Mouse (Mus musculus) naive thymus-derived CD4-positive, alpha-beta T cell, adult 2 months (primary cell): ENCODE data around the gene Abcd3.

Source experiments
- DNase-seq: peaks from one replicate; pipeline ENCODE4 v3.0.0-alpha.2; 2011; ENCODE audit warnings: low read depth

Gene Abcd3

DNA sequence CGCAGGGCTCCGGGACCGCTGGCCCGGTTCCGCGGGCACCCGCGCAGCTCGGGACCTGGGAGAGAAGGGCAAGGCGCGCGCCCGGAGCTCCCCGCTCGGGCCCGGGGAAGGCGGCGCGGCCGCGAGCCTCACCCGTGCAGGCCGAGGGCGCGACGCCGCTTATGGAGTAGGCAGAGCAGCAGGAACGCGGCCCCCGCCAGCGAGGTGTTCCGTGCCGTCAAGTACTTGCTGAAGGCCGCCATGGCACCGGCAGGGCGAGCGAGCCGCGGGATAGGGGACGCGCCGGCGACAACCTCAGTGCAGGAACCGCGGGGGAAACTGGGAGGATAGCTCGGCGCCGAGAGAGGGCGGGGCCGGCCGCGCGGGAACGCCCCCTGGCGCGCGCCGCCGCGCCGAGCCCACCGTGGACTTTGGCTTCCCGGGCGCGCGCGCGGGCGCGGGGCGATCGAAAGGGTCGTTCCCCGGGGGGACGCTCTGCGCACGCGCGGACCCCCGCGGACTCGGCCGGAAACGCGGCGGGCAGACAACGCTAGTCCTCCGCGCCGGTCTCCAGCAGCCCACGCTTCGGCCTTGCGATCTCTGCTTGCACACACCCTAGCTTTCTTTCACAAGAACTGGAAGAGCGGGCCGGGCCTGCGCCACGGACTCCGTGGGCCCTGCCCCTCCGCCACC lies at the start of gene Abcd3:
Gene Abcd3 (minus strand): TSS at position 426 of the 672 bp plus-strand sequence.
- DNase-seq = peak; percentile 79

GRCm38 (mm10) chr3:121859142-121859541 lies 44.0 kb upstream of the Abcd3 start:
- no peak for DNase-seq

- no peak for DNase-seq
Measured at GRCm38 (mm10) chr3:121856131-121856530, 41.0 kb upstream of the Abcd3 start.

DNA sequence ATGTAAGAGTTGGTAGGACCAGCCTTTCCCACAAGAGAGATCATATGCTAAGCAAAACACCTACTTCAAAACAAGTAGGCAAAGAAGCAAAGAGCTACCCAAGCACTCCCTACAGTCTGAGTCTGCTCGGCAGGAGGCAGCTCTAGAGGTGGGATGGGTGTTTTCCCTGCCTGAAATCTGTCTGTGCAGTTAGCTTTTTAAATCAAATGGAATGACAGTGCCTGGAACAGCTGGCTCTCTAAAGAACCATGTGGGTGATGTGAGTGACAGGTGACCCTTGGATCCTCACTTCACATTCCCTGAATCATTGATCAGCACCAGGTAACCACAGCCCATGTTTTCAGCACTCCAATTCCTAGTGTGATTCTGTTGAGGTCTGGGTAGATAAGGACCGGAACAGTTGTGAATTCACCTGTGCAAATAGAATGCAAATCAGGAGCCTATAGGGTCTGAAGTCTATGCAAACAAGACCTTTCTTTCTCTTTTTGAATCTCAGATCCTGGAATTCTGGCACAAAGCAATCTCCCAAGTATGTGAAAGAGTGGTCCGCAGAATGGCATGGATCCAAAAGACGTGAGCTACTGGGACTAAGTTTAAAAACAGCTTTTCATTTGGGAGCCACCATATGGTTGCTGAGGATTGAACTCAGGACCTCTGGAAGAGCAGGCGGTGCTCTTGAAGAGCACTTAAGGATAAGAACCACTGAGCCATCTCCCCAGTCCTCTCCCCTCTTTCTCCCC lies 38.8 kb upstream of the Abcd3 start:
- no peak for DNase-seq

DNA sequence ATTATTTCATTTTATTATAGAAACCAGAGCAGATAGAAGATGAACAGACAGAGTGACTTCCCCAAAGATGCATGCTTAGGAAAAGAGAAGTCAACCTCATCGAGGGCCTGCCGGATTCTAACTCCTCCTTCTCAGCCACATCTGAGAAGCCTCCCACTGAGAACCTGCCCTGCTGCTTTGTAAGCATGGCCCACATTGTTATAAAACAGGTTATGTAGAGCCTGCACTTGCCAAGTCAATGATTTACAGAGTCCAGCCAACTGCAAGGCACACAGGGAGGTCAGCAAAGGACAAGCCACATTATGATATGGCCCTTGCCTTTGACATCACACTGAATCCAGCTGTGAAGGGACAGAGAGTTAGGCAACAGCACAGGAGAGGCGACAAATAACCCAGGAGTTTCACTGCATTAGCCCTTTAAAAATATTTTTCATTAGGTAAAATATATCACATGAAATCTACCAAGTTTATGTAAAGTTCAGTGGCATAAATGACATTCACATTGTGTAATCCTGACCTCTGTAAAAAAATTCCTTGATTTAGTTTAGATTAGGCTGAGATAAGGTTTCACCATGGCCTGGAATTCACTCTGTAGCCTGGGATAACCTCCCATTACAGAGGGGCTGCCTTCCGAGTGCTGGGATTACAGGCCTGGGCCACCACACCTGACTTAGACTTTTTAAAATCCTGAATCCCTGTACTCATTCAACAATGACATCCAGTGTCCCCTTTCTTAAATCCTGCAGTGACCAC lies 37.1 kb upstream of the Abcd3 start:
- DNase-seq = no peak

DNA sequence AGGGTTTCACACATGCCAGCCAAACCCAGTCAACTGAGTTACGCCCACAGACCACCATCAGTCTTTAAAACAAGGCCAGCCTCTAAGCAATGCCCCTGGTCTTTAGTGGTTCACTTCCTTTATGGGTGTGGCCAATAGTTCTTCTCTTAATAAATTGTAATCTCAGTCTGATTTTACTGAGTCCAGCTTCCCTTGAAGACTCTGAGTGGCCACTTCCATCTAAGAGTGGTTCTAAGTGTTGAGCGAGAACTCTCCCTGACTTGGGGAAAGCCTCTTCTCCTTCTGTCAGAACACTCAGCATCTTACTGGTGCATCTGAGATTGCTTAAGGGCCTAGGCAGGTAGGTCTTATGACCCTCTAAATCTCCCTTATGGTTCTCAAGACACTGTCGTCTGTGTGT lies 35.9 kb upstream of the Abcd3 start:
- no peak for DNase-seq

GRCm38 (mm10) chr3:121850381-121850780 lies 35.3 kb upstream of the Abcd3 start:
- no peak for DNase-seq

DNA sequence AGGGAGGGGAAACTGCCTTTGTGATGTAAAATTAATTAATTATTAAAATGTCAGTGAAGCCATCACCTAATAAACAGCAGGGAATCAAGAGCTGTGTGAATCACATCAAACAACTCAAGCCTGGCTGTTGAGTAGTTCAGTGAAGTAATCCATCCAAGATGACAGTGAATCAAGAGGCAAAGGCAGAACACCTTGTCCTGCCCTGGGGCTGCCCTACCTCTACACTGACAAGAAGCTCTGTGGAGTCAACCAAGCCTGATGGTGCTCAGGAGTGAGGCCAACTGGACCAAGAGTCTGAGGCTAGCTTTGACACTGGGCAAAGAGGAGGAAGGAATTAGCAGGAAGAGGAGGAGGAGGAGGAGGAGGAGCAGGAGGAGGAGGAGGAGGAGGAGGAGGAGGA lies 32.2 kb upstream of the Abcd3 start:
- no peak for DNase-seq

- DNase-seq = no peak
Measured at GRCm38 (mm10) chr3:121844658-121845057, 29.6 kb upstream of the Abcd3 start.

DNA sequence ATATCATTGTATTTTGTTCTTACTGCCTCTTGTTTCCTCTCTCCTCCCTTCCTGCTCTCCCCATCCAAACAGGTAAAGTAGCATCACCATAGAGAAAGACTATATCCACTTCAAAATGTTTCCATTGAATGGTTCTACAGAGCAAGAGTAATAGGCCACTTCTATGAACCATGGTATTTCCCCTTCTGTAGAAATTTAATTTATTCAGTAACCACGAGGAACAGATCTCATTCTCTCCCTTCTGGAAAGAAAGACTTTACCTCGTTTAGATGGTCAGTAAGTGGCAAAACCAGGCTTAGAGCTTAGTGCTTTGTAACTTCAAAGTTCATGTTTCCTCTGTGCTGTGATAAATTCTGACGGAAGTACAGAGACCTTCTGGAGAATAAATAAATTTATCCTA lies 28.9 kb upstream of the Abcd3 start:
- DNase-seq = no peak

GRCm38 (mm10) chr3:121843254-121843653 lies 28.2 kb upstream of the Abcd3 start:
- DNase-seq = no peak

DNA sequence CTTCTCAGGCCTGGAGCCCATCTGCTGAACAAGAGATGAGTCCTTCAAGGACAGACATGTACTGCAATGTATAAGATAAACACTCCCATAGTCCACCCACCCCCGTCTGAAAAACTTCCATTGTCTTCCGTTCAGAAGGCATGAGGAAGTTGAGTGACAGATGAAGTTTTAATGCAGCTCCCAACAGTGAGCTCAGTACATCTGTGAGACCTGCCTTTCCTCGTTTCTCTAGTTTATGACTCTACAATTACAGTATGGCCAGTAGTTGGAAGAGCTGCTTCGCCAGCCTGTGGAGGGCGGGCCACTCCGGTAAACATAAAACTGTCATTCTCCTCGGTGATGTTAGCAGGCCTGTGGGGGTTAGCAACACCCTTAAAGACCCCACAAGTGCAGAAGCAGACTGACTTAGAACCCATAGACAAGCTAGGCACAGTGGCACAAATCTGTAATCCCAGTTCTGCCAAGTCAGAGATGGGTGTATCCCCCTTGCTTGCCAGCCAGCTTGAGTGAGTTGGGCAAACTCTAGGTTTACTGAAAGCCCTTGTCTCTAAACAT lies 27.3 kb upstream of the Abcd3 start:
- no peak for DNase-seq

GRCm38 (mm10) chr3:121841412-121842014 lies 26.4 kb upstream of the Abcd3 start:
- DNase-seq = no peak

DNA sequence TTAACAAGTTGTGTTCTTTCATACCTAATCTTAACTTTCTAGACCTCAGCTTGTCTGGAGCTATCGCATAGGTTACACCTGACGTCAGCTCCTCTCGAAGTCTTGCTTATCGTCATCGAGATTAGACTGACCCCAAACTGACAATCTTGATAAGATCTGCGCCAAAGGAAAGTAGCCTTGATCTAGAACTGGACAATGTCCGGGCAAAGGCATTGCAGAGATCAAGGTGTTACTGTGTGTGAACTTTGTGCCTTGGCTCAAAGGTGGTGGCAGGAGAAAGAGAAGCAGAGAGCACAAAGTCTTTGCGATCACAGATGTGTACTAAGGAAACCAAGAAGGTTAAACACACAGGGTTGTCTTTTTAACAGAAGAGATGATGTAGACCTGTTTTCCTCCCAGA lies 25.2 kb upstream of the Abcd3 start:
- DNase-seq = no peak

GRCm38 (mm10) chr3:121834732-121835131 lies 19.6 kb upstream of the Abcd3 start:
- no peak for DNase-seq

DNA sequence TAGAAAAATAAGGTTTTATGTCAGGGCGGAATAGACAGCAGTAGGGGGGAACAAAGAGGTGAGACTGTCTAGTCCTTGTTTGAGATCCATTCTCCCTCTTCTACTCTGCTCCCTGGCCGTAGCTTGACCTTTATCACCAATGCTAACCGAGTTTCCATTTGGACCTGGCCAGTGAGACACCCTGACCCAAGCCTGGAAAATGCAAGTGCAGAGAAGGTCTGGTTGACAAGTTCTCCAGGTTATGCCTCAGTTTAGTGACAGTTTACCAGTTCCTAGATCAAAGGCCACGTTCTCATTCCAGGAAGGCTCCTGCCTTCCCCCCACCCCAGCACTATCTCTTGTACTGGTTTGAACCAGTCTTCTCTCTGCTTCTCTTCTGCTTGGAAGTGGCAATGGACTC lies 19.1 kb upstream of the Abcd3 start:
- DNase-seq = no peak

GRCm38 (mm10) chr3:121825092-121825491 lies 10.0 kb upstream of the Abcd3 start:
- DNase-seq = no peak

GRCm38 (mm10) chr3:121824319-121824718 lies 9.2 kb upstream of the Abcd3 start:
- DNase-seq = no peak

DNA sequence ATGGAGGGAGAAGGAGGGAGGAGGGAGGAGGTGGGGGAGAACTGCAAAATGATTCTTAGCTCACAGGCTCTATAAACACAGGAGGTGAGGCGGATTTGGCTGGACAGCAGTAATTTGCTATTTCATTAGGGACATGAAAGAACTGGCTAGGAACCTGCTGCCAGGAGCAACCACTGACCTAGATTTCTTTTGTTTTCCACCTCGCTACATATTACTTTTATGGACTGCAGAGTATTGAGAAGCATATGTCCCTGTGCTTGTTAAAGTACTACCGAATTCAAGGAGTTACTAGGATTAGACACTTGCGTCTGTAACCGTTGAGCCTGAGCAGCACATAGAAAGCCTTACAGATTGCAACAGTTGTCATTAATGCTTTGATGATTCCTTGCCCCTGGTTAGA lies 7.5 kb upstream of the Abcd3 start:
- DNase-seq = no peak

DNA sequence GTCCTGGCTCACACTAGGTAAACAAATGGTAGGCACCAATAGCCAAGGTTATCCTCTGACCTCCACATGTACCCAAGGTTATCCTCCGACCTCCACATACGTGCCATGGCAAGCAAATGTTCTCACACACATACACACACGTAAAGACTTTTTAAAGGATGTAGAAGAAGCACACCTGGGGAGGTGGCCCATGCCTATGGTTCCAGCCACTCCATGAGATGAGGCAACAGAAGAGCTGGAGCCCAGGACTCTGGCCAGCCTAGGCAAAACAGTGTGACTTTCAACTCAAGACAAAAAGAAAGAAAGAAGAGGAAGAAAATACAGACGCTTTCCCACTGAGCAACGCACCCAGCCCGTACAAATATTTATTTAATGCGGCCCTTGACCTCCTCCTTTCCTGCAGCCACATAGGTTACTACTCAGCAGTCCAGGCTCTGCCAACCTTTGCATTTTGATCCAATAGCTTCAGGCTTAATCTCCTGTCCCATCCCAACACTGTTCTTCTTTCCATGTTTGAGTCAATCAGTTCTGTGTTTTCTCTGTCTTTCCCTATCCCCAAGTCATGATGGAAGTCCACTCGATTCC lies 6.5 kb upstream of the Abcd3 start:
- DNase-seq = no peak

- DNase-seq = no peak
Measured at GRCm38 (mm10) chr3:121819693-121820200, 4.6 kb upstream of the Abcd3 start.
